Mouse (Mus musculus): ENCODE measurements around the gene Nudt3.
"Not testable (repeated sequence)": the region's sequence is repeated elsewhere in the genome, so short reads cannot be mapped to it uniquely, and the experiment has no call there.

Gene Nudt3
- long read RNA-seq, experiment 1, partial matches to known transcripts, result 0 of 33 reads
- long read RNA-seq, experiment 1, other reads (novel, unspliced or antisense), result 29 of 33 reads
- long read RNA-seq, experiment 2, partial matches to known transcripts, result 0 of 6 reads
- long read RNA-seq, experiment 2, other reads (novel, unspliced or antisense), result 5 of 6 reads

DNA sequence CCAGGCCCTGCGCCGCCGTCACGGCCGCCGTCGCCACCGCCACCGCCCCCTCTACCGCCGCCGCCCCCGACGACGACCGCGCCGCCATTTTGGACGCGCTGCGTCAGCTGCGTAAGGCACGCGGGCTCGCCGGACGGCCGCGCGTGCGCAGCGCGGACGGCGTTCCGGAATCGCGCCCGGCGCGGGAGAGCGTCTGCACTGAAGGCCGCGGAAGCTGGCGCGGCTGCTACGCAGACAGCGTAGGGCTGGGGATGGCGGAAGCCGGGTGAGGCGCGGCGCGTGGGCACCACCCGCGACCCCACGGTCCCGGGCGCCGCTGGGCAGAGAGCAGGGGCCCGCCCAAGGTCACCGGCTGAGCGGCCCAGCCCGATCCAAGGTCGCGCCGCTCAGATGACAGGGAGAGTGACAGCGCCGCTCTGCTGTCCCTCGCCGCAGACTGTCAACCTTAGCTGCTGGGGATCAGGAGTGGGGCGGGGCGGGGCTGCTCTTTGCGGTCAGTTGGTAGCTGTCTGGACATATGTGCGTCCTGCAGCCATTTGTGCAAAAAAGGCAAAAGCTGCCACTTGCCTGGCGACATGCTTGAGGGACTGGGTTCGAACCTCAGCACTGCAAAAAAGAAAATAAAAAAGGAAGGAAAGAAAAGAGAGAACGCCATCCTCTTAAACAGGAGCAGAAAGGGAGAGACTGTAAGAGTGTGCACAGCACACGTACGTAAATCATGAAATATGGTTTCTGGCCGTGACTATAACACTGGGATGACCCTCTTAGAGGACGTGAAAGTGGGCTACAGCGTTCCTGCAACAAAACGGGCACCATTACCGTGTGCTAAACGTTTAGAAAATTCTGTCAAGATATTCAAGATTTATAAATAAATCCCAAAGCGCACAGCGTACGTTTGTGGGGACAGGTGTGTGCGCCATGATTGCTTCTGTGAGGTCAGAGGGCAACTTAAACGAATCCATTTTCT, at the start of gene Nudt3:
Gene Nudt3 (minus strand): TSS at position 136 of the 967 bp plus-strand sequence.
- intact Hi-C loops (cut with DNase I), result no loop called here

DNA sequence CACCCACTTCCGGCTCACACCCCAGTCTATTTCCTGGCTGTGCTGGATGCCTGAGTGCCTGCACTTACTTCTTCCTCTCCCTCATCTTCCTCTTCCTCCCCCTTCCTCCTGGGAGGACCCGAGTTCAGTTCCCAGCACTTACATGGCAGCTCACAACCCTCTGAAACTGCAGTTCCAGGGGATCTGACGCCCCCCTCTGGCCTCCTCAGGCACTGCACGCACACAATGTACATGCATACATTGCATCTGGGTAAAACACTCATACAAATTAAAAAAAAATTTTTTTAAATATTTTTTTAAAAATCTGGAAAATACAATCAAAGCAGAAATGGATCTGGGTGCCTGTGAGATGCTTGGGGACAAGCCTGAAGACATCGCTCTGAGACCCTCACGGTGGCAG, 48.4 kb upstream of the Nudt3 start:
- intact Hi-C loops (cut with DNase I), result no loop called here

DNA sequence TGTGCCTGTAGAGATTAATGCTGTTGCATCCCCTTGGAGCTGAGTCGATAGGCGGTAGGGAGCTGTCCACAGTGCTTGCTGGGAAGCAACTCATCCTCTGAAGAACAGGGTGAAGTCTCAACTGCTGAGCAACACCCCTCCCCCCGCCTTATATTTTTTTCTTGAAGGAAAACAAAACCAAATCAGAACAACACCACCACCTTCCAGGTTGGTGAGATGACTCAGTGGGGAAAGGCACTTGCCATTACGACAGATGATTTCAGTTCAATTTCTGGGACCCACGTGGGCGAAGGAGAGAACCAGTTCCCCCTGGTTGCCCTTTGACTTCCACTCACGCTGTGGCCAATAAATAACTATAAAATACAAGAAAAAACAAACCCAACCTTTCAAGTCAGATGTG, 35.5 kb upstream of the Nudt3 start:
- intact Hi-C loops (cut with DNase I), result loop anchor here (10.0 kb wide), 1 partner anchor 226 kb away; no protein-coding TSS in a partner anchor

DNA sequence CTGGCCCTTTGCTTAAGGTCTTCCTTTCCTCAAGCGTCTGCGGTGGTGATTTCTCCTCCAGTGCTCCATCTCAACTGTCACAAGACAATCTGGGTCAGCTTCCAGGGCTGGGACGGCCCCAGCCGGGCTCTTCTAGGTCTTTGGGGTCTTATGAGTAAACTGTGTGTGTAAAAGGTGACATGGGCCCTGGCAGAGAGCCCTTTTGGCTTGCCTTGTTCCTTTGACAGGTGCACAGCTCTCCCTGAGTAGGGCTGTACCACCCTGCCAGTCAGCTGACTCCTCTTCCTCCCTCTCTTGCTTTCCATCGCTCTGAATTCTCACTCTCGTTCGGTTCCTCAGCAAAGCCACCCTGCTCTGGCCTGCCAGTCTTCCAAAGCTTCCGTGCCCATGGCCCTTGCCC, 33.8 kb upstream of the Nudt3 start:
- intact Hi-C loops (cut with DNase I), result loop anchor here (10.0 kb wide), 1 partner anchor 228 kb away; no protein-coding TSS in a partner anchor

DNA sequence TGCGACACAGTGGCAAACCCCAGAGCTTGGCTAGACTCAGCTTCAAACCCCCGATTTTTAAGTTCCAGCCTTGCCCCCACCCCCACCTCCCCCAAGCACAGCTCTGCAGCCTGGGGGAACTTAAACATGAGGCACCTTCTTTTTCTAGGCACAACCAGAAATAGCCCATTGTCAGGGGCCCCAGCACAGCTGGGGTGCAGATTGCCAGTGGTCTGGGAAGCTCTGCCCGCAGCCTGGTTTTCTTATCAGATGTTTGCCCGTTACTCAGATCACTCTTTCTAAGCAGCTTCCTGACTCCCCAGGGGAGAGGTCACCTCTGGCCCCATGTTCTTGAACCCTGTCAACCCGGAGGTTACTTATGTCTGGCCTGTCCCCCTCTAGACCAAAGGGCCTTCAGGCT, 33.1 kb upstream of the Nudt3 start:
- intact Hi-C loops (cut with DNase I), result loop anchor here (10.0 kb wide), 1 partner anchor 228 kb away; no protein-coding TSS in a partner anchor

DNA sequence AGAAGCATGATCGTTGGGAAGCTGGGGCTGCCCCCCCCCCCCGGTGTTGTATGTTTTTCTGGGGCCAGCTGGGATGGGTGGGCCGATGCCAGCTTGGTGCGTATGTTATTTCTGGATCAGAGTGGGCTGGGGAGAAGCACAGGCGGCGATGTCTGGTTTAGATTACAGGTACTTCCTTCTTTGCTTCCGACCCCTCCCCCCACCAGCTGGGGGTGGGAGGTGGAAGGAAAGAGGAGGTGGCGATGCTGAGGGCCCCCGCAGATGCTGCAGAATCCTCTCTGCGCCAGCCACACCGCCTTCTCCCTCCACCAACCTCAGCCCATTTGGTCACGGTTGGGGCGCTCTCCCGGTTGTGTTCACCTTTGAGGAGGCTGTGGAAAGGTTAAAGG, 32.7 kb upstream of the Nudt3 start:
- intact Hi-C loops (cut with DNase I), result loop anchor here (10.0 kb wide), 1 partner anchor 229 kb away; no protein-coding TSS in a partner anchor

DNA sequence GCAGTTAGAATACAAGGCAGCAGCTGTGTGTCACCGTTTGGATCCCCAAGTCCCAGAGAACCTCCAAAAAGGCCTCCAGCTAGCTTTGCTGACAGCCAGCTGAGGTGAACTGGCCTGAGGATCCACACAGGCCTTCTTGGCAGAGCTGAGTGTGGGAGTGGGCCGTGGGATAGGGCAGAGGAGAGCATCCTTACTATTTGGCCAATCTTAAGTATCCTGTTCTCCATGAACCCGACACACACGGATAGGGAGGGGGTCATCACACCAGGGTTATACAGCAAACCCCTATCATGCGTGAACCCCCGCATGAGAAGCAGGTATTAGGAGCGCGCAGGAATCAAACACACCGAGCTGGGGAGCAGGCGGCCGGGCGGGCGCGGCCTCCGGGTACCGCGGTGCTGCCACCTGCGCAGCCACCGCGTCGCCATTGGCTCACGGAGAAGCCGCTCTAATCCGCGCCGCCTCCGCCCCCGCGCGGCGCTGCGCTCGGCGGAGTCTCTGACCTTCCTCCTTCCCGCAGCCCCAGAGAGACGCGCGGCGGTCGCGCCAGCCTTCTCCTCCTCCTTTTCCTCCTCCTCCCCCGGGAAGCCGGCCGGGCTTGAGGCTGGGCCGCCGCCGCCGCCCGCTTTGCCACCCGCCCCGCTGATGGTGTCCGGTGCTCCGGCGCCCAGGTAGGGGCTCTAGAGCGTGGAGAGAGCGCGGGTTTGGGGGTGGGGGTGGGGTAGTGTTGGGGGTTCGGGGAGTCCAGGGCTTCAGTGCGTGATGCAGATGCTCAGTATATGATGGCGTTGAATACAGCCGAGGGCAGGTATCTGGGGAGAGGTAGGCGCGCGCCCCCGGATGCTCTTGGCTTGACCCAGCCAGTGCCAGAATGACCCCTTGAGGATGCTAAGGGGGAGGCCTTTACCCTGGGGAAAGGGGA, 32.1 kb upstream of the Nudt3 start, which contains the start of gene Pacsin1:
Gene Pacsin1 (plus strand): TSS at position 421 of the 922 bp plus-strand sequence.
- intact Hi-C loops (cut with DNase I), result loop anchor here (10.0 kb wide), 1 partner anchor 229 kb away; no protein-coding TSS in a partner anchor

DNA sequence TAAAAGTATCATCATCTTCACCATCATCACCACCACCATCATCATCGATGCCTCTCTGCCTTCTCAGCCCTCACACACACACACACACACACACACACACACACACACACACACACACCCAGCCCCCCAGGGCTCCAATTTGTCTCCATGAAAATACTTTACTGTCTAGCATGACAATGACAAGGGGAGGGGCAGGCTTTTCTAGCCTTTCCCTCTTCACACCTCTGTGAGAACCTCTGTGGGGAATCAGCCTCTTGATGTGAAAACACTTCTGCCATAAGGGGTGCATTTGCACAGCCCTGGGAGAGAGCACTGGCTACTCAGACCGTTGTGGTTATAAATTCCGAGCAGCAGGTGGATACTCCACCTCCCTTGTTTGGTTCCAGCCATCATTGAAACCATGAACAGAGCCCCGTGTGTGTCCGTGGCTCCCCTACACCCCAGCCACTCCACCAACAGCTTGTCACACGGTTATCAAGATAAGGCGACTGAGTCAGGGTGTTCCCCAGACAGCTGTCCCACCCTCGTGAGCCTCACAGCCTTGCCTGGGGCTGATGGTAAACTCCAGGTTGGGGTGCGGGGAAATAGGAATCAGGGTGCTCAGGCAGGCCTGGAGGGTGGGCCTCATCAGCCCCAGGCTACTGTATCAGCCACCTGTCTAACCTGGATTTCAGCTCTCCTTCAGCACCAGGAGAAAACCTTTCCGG, 30.1 kb upstream of the Nudt3 start:
- intact Hi-C loops (cut with DNase I), result loop anchor here (5.0 to 10.0 kb wide), 2 partner anchors 109 to 231 kb away; no protein-coding TSS in a partner anchor

DNA sequence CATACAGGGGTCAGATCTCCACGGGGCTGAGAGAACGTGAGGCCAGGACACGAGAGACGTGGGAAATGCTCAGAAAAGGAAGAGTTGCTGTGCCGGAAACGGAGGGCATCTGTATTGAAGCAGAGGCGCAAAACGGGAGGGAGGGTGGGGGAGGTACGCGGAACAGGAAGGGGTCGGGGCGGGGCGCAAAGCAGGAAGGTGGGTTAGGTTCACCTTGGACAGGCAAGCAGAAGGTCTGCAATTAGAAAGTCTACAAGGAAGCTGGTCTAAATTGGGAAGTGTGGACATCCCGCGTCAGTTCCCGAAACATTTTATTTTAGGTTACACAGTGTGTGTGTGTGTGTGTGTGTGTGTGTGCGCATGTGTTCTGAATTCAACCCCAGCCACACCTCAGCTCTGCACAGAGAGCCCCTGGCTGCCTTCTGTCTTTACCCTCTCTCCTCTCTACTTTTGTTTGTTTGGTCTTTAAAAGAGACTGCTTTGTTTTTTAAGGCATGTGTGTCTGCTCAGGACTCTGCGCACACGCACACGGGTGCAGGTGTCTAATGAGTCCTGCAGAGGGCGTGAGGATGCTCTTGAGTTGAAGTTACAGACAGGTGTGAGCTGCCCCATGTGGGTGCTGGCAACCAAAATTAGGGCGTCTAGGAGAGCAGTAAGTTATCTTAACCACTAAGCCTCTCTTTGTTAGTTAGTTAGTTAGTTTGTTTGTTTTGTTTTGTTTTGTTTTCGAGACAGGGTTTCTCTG, 28.9 kb upstream of the Nudt3 start:
- intact Hi-C loops (cut with DNase I), result loop anchor here (5.0 to 10.0 kb wide), 2 partner anchors 110 to 233 kb away; no protein-coding TSS in a partner anchor

DNA sequence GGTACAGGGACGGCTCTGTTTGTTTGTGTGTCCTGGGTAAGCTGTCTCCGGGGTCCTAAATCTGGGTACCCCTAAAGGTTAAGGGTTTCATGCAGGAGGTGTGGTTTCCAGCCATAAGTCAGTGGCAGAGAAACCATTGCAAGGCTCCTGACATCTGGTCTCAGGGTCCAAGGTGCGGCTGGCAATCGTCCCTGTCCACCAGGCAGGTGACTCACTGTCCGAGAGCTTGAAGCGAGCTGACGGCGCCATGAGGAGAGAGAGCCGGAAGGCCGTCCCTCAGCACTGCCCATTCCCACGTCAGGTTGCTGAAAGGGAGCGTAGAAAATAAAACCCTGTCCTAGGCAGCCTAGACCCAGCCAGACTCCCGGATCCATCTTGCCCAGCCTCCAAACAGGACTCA, 27.3 kb upstream of the Nudt3 start:
- intact Hi-C loops (cut with DNase I), result loop anchor here (5.0 to 10.0 kb wide), 2 partner anchors 112 to 234 kb away; no protein-coding TSS in a partner anchor

DNA sequence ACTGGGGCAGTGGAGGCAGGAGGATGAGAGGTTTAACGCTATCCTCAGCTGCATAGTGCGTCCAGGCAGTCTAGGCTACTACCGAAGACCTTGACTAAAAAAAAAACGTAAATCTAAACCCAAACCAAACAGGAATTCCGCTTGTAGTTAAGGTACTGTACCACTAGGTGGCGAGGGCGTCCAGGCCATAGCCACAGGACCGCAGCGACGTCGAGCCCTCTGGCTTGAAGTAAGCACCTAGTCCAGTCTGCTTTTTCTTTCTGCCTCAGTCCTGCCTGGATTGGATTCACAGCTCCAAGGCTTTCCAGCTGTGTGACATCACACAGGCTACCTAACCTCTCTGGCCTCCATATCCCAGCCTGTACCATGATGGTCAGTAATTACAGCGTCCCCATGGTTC, 26.9 kb upstream of the Nudt3 start:
- intact Hi-C loops (cut with DNase I), result loop anchor here (5.0 to 10.0 kb wide), 2 partner anchors 112 to 235 kb away; no protein-coding TSS in a partner anchor

DNA sequence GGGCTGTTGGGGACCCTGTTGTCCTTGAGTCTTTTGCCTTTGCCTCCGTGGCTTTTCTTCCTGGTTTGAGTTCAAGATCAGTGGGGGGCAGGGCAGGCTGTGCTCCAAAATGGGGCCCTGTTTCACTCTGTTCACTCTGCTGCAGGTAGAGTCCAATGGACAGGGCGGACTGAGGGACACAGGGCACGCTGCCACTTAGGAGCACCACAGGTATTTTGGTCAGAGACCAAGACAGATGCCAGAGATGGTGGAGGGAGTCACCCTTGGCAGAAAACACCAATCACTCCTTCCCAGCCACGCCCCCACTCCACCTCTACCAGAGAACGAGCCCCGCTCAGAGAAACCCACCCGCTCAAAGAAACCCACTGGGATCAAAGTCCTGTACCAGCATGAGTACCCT, 22.5 kb upstream of the Nudt3 start:
- intact Hi-C loops (cut with DNase I), result no loop called here

DNA sequence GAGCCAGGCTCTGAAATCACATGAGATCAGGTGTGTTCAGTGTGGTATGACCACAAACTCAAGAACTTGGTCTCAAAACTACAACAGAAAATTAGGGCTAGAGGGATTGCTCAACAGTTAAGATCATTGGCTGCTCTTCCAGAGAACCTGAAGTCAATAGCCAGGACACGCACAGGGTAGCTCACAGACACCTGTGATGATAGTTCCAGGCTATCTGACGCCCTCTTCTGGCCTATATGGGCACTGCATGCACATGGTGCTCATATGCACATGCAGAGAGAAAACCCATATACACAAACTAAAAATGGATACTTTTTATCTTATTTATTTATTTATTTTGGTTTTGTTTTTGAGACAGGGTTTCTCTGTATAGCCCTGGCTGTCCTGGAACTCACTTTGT, 21.3 kb upstream of the Nudt3 start:
- intact Hi-C loops (cut with DNase I), result no loop called here

DNA sequence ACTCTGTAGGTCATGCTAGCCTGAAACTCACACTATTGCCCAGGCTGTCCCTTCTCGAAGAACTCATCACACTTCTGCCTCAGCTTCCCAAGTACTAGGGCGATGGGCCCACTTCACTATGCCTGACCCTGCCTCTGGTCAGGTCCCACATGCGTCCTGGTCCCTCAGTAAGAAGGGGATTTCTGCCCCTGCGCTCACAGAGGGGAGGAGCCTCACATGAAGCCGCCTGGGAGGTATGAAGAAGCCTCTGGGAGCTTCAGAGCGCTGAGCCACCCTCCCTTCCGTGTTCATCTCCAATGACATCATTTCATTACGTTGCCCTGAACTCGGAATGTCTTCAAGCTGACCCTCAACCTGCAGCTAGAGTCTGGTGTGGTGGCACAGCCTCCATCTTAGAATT, 20.5 kb upstream of the Nudt3 start:
- intact Hi-C loops (cut with DNase I), result no loop called here

DNA sequence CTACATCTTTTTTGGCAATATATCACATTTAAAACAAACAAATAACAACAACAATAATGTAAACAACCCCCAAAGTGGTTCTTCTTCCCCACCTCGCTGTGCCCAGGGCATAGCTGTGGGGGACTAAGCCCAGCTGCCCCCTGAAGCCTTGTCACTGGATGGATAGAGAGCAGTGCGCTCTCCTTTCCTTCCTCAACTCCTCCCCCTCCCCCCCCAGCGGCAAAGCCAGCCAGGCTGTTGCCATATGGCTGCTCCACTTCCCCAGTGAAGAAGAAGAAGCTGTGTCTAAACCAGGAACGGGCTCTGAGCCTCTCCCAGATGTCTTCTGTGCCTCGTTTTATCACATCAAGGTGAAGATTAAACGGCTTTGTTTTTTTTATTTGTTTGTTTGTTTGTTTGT, 19.8 kb upstream of the Nudt3 start:
- intact Hi-C loops (cut with DNase I), result no loop called here

DNA sequence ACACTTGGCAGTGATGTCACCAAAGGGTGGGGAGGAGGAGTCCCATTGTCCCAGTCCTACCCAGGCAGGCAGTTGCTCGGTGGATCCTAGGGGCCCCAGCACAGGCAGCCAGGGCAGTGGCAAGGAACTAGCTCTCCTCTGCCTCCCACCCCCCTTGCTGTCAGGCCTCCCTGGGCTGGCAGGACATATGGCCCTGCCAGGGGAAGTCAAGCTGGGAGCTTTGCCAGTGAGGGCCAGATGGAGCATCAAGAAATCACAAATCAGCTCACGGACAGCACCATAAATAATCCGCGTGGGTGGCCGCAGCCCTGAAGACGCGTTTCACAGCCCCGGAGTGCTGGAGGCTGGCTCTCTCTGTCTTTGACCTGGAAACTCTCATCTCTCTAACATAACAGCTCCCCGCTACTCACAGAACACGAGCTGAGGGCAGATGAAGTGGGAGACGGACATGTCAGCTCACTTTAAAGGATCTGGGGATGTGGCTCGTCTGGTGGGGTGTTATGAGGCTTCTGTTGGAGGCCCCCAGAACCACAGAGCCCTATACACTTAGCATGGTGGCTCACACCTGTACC, 19.3 kb upstream of the Nudt3 start:
- intact Hi-C loops (cut with DNase I), result no loop called here

DNA sequence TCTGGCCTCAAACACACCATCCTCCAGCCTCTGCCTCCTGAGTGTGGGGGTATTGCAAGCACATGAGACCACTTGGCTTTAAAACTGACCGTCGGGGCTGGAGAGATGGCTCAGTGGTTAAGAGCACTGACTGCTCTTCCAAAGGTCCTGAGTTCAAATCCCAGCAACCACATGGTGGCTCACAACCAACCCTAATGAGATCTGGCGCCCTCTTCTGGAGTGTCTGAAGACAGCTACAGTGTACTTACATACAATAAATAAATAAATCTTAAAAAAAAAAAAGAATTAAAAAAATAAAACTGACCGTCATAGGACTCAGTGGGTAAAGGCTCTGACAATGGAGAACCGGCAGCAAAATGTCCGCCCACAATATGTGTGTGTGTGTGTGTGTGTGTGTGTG, 16.6 kb upstream of the Nudt3 start:
- intact Hi-C loops (cut with DNase I), result not testable (repeated sequence)

DNA sequence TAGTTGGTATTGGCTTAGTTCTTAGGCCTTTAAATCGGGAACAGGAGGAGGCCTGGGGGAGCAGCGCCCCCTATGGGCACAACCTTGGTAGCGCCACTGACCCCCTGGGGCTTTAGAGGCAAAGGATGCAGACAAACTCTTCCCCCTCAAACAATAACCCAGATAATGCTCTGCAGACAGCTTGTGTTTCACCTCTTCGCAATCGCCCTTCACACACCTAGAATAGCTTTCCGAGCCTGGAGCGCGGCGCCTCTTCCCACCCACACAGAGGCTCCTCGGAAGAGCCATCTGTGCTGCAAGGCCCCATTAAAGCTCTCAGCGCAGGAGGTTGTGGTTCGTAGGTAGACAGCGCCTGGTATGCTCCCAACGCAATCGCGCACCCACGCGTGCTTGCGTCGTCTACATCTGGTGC, 15.6 kb upstream of the Nudt3 start:
- intact Hi-C loops (cut with DNase I), result no loop called here

DNA sequence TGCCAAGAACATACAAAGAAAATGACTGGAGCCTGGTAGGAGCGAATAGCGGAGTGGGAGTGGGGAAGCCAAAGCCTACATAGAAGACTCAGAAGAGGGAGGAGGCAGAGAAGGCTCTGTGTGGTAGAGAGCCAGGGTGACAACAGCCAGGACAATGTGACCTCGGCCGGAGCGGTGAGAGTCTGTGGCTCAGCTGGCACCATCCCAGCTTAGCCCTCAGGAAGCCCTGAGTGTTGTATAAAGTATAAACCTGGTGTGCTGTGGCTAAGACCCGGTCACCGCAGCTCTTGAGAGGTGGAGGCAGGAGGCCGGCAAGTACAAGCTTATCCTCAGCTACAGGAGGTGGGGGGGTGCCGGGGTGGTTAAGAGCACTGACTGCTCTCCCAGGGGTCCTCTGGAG, 14.0 kb upstream of the Nudt3 start:
- intact Hi-C loops (cut with DNase I), result no loop called here
